Mouse (Mus musculus) cerebellum, adult 9-10 months (tissue): Measurements from ENCODE around the gene Ptgdr2.

Source experiments
- DNase-seq: peaks from one replicate; pipeline ENCODE4 v3.0.0; 2022

Gene Ptgdr2

DNA sequence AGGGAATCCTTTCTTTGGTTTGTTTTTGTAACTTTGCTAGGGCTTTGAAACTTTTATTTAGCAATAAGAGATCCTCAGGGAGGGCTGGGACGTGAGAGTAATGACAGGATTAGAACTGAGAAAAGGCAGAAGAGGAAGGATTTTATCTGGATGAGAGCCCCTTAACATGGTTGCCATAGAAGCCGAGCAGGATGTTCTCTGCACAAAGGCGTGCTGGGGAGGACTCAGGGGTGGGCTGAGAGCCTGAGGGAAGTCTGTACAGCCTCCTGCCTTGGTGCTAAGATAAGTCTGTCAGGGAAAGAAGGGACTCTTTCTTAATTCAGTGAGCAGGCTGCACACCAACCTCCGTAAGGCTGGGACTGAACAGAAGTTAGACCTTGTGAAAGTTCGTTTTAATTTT lies 1.9 kb upstream of the Ptgdr2 start:
- no peak for DNase-seq

DNA sequence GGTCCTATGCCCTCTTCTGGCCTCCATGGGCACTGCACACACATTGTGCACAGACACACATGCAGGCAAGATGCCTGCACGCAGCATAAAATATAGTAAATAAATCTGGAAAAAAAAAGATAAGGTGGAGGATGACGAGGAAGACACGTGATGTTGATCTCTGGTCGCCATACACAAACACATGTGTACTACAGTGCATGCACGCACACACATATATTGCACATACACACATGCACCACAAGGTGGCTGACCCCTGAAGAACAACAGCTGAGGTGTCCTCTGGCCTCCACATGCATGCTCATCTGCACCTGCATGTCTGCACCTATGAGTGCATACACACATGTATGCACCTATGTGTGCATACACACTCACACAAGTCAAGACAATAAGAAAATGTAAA lies 883 bp upstream of the Ptgdr2 start:
- no peak for DNase-seq

DNA sequence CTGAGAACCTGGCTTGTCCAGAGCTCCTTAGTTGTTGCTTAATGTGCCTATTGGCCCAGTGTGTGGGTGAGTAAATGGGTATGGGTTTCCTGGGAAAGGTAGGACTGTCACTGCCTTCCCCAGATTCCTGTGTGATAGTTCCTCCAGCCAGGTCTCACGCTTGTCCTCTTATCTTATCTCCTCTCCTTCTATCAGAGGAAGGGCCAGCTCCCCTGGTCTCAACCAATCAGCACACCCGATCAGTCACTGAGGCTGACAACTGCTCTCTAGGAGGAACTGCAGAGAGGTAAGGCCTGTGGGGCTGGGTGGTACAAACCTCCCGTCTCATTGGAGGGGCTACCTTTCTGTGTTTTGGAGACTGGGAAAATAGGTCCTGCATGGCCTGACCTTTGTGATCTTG lies 1.8 kb downstream of the Ptgdr2 start:
- DNase-seq = no peak

DNA sequence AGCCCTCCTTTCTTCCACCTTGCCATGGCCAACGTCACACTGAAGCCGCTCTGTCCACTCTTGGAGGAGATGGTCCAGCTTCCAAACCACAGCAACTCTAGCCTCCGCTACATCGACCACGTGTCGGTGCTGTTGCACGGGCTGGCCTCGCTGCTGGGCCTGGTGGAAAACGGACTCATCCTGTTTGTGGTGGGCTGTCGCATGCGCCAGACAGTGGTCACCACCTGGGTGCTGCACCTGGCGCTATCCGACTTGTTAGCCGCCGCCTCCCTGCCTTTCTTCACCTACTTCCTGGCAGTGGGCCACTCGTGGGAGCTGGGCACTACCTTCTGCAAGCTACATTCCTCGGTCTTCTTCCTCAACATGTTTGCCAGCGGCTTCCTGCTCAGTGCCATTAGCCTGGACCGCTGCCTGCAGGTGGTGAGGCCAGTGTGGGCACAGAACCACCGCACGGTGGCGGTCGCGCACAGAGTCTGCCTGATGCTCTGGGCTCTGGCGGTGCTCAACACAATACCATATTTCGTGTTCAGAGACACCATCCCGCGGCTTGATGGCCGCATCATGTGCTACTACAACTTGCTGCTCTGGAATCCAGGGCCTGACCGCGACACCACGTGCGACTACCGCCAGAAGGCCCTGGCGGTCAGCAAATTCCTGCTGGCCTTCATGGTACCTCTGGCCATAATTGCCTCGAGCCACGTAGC lies 3.3 kb downstream of the Ptgdr2 start:
- DNase-seq = peak; percentile 89

DNA sequence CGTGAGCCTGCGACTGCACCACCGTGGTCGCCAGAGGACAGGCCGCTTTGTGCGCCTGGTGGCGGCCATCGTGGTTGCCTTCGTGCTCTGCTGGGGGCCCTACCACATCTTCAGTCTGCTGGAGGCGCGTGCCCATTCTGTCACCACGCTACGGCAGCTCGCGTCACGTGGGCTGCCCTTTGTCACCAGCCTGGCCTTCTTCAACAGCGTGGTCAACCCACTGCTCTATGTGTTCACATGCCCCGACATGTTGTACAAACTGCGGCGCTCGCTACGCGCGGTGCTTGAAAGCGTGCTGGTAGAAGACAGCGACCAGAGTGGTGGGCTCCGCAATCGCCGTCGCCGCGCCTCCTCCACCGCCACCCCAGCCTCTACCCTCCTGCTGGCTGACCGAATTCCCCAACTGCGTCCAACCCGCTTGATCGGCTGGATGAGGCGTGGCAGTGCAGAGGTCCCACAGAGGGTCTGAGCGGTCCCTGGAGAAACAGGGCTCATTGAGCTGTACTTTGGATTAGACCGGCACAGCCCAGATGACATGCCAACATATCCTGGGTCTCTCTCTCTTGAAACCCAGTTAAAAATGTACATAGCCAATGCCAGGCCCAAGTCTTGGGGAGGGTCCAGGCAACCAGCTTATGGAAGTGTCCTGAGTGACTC lies 4.0 kb downstream of the Ptgdr2 start:
- no peak for DNase-seq

DNA sequence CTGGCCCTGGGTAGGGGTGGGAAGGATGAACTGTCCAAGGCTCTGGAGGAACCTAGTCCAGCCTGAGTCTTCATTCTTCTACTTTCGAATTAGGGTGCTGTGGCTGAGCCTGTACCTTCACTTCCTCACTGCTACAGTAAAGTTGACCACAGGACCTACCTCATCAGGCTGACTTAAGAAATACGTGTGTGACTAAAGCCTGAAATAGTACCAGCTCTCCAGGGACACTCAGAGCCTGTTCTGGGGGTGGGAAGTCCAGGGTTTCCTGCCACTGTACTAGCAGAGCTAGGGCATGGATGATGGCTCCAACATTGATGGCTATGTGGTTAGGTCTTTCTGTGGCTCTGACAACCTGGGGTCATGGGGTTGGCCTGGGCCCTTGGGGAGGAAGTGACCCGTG lies 7.0 kb downstream of the Ptgdr2 start:
- DNase-seq = no peak

DNA sequence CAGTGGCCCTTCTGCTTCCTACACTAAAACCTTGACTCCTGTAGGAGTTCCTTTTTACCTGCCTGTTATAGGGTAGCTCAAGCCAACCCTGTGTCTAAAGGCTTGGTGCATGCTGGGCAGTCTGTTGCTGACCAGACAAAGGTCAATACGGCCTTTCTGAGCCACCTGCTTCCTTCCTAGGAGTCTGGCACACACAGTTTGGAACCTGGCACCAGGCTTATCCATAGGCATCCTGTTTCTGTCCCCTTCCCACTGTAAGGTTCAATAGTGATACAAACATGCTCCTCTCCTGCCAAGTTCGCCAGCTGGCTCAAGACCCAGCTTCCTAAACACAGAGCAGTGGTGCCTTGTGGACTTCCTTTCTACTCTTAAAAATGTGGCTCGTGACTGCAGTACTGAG lies 9.5 kb downstream of the Ptgdr2 start:
- no peak for DNase-seq

DNA sequence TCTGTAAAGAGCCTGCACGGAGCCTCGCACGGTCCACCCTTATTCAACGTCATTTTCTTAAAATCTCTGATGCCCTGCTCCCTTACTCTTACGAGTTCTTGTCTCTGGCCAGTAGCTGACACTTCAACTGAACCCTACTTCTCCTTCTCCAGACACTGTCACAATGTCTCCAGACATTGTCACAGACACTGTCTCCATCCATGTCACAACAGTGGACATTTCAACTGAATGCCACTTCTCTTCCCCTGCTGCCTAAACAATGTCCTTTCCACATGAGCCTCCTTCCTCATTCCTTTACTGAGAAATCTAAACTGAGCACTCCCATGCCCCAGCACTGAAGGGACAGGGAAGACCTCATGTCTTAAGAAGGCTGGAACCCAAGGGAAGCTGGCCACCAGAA lies 10.3 kb downstream of the Ptgdr2 start:
- DNase-seq = no peak

DNA sequence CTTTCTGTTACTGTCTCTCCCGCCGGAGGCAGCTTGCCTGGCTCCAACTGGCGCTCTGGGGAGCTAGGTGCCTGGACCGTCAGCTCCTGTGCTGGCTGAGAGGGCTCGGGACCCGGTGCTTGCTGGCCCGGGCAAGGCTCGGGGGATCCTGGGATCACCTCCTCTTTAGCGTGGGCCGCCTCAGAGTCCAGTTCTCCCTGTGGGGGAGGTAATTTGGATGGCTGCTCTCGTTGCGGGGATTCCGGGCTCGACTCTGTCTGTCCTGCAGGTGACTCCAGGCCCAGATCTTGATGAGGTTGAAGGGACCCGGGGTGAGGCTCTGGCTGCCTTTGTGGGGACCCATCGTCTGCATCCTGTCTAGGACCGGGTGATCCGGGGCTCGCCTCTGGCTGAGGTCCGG lies 11.5 kb downstream of the Ptgdr2 start:
- peak; percentile 42 for DNase-seq

DNA sequence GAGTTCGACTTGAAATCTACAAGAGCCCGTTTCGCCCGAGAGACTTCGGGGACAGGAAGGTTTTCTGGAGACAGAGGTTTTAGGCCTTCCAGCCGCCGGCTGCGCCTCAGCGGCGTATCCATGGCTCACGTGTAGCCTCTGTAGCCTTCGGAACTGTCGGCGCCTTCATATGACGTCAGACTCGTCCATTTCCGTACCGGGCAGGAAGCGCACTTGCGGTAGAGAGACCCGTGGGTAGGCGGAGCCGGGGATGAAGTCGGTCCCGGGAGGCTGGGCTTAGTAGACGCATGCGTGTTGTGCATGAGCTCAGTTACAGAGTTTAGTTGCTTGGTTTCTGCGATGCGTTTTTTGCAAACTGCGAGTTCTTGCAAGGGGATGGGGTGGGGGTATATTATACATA lies 12.2 kb downstream of the Ptgdr2 start, which contains the start of gene Ccdc86:
TSS of gene Ccdc86 (minus strand) at position 155 of the 400 bp plus-strand sequence.
- DNase-seq = peak; percentile 95

DNA sequence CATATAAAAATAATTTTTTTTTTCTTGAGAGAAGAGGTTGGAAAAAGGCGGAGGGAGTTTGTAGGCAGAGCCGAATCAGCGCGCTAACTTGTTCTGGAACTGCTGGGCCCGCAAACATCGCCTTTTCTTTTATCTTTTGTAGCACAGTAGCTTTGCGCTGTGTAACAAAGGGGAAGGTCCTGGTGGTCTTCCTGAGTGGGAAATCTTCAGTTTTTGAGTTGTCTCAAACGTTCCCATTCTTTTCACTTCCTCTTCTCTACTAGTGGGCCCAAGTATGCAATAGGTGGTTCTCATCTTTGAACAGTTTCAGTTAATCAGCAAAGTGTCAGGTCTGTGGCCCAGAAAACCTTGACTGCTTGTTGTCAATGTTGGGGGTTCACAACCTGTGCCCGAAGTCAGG lies 12.6 kb downstream of the Ptgdr2 start:
- DNase-seq = no peak

DNA sequence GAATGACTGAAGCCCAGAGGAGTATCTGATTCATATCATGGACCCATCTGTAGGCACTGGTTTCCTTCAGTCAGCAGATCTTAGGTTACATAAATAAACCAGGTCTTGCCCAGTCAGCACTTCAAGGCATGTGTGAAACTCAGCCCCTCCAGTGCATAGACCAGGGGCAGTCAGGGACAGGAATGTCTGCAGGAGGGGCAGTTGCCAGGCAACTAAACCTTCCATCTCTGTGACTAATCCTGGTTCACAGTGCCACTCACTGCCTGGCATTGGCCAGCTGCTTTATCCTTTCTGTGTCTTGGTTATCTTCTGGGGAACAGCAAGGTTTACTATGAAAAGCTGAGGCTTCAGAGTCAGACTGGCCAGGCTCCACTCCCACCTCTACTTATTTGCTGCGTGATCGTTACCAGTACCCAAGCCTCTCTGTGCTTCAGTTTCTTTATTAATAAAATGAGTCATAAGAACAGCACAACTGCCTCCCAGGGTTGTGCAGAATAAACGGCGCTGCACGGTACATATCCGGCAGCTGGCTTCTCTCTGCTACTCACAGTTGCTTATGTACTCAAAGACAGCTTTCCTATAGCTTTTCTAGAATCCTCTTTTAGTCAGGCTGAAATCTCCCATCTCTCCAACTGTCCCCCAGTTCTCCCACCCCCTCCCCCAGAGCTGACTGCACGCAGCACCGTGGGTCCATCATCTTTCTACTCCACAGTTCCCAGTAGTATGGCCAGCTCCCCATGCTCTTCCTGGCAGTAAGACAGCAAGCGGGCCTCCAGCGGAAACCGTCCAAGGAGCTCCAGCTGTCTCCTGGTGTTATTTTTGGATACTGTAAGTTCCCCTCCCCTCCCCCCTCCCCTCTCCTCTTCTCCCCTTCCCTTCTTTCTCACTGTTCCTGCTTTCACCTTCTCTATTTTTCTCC lies 15.3 kb downstream of the Ptgdr2 start:
- no peak for DNase-seq

DNA sequence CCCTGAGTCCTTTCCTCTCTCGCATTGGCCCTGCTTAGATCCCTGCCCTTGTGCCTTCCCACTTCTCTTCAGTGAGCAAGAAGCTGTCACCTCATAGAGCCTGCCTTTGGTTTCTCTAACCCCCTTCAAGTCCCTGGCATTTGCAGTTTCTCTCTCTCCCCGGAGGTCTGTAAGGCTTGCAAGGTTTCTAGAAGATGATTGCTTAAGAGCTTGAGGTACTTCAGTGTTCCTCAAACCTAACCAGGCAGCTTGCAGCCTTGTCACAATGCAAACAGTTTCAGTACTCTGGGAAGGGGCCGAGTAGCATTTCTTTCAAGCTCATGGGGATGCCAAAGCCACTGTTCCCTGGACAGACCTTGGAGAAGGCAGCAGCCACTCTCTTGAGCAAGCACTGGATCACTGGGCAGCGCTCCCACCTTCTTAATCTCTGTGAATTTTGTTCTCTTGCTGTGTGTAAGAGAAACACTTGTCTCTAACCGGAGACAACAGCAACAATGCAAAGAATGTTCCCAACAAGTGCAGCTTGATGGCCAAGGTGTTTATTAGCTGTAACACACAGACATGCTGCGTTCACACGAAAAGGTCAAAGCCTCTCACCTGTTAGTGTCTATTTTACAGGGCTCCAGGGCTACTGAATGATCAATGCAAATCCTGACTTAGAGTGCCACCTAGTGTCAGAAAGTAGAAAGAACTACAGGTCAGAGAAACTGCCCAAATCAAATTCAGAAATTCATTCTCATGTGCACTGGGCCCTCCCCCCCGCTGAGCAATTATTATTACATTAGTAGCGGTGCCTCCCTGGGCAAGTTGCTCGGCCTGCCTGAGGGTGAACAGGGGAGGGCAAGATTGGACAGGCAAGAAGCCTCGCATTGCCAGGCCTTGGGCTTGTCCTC lies 22.4 kb downstream of the Ptgdr2 start:
- DNase-seq = peak; percentile 86

DNA sequence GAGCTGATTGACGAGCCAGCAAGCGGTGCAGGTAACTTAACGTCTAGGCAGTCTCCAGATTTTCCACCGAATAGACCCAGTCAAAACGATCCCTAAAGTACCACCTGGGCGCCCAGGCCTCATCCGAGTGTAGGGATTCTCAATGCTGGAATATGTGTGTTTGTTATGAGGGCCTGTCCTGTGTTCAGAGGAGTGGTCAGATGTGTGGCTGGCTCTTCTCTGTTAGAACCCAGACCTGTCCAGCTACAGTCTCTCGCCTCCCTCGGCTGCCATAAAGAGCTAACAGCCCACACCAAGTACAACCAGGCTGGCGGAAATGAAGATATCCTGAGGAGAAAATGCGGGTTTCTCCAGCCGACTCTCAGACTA lies 23.0 kb downstream of the Ptgdr2 start:
- no peak for DNase-seq

DNA sequence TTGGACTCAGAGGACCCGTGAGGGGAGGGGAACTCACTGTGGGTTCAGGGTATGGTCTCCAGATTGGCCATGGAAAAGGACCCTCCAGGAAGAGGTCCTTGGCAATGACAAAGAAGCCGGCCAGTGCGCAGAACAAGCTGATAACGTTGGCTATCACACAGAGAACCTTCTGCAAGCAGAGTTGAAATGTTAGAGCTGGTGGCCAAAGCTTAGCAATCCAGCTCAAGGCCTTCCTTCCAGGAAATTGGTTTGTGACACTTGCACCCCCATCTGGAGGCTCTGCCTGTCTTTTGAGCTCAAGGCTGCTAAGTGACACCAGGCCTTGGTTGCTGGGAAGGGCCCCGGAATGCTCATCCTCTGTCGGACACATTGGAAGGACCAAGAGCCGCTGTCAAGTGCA lies 28.8 kb downstream of the Ptgdr2 start:
- no peak for DNase-seq

DNA sequence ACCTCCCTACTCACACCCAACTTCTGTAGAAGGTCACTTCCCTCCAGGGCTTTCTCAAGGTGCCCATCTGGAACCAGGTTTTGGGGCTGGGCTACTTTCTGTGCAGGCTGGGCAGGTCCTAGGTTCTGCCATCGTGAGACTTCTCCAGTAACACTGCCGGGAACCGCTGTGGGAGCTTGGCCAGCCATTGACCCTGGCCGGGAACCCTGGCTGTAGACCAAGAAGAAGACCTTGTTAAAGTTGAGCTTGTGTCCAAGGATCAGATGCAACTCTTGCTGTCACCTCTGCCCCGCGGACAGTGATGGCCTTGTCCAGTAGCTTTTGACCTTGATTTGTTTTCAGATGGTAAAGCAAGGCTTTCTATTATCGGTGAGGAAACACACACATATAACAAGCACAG lies 31.6 kb downstream of the Ptgdr2 start:
- DNase-seq = no peak

DNA sequence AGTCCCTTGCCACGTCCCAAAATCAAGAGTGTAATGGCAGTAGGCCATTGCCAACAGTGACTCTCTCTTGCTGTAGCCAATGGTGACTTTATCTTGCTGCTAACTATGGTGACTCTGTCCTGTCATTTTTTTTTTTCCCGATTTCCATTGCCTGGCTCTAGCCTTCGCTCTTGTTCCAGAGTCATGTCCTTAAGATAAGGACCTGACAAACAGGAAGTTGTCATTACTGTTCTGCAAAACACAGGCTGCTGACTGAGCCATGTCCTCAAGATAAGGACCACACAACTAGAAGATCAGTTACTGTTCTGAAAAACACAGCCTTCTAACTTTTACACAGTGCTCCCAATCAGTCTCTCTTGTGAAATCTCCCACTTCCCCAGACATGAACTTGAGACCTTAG lies 33.5 kb downstream of the Ptgdr2 start:
- DNase-seq = no peak

DNA sequence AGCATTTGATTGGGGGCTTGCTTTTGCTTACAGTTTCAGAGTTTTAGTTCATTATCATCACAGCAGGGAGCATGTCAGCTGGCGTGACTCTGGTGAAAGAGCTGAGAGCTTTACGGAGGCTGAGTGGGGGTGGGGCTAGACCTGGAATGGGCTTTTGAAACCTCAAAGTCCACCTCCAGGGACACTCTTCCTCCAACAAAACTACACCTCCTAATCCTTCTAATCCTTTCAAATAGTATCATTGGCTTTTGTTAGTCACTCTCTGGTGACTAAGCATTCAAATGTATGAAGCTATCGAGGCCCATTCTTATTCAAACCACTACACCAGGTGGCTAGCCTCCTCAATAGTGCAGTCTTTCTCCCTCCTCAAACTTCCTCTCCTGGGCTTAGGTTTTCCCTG lies 35.7 kb downstream of the Ptgdr2 start:
- DNase-seq = no peak

DNA sequence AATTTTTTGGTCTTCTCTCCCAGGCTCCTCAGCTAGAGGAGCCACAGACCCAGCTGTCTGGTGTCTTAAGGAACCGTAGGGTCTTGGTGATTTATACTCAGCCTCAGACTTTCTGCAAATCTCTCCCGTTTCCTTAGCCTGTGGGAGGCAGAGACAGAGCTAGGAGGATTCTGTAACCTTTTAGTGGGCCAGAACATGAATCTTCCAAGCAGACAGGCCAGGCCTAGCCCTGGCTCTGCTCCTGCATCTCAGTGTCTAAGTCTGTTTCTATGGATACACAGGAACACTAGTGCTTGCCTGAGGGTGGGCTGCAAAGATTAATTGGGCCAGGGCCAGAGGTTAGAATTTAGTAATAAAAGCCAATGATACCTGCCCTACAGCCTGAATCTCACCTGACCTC lies 36.2 kb downstream of the Ptgdr2 start:
- DNase-seq = no peak

DNA sequence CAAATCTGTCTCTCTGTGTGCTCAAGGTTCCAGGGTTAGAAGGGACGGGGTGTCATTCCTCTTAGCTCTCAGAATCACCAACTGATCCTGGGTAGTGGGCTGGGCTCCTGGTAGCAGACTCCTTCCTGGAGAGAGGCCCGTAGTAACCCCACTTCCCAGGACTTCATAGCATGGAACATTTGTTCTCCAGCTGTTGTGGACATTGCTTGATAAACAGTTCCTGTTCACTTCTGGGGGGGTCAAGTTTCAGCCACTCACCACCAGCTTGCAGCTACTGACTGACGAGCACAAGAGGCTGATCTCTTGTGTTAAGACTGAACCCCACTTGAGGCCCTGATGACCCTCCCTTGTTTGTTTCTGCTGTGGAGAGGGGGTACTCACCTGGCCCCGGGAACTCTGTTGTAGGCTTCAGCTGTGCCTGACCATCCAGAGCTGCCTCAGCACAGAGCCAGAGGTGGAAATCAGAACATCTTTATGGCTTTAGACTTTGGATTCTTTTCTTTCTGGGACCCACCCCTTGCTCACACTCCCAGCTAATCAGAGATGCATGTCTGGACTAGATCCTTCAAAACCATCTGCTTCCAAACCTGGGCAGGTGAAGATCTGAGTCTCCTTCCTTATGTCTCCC lies 37.4 kb downstream of the Ptgdr2 start, which contains the start of gene Ms4a10:
TSS of gene Ms4a10 (minus strand) at position 433 of the 628 bp plus-strand sequence.
- no peak for DNase-seq

DNA sequence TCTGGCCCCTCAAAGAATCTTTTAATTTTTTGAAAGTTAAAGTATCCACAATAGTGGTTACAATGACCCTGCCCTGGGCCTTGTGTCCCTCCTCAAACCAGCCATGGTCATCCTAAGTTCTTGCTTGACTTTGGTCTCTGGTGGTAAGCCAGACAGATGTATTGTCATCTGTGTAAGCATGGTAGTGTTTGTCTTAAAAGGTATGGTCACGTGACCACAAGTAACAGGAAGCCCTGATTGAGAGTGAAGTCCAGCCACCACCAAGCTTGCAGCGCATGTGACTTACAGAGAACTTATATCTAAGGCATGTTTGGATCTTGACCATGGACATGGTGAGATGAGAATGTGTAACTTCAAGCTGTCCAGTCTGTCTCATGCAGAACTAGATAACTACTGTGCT lies 38.2 kb downstream of the Ptgdr2 start:
- no peak for DNase-seq

DNA sequence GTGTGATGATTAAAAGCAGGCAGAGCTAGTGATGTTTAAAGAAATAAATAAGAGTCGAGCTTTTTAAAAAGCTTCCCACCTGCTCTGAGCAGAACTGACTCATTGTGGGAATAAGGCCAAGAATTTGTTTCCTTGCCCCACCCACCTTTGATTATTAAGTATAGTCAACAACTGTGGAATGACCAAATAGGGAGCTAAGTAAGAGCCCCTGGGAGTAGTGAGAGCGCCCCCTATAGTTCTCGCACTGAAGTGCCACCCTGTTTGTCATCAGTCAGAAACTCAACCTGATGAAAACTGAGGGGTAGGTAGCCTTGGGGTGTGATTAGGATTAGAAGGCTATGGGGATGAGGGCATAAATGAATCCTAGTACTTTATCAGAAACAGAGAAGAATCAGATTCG lies 39.4 kb downstream of the Ptgdr2 start:
- DNase-seq = no peak
